Mouse (Mus musculus) liver, postnatal 0 days (tissue): ENCODE data around the gene Gm20388.

Experiments
- CTCF ChIP-seq: sonication (generic); IDR thresholded peaks from 2 replicates; pipeline ENCODE4 v1.5.1; 2016; ENCODE audit warnings: antibody characterized with exemption, low read depth
- EP300 ChIP-seq: IDR thresholded peaks from 2 replicates; pipeline ENCODE4 v1.6.1; 2016; ENCODE audit warnings: antibody characterized with exemption, low read depth, mild to moderate bottlenecking

DNA sequence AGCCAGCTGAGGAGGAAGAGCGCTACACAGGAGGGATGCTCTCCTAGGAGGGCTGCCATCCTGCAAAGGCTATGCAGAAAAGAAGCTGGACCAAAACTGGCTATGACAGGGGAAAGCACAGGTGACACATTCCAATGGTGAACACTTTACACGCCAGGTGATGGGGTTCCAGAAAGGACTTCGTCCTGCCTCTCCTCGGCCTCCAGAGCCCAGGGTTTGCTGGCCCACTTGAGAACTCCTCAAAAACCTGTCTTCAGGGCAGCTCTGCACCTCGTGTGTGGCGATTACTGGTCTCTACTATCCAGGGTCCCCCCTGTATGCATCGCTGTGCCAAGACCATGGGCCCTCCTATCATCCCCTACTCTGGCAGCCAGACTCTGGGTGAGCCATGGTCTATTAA is 777.9 kb downstream of the Gm20388 start:
- TF ChIP-seq CTCF (no peak), EP300 (no peak)
